Mouse (Mus musculus): ENCODE measurements at regions not wholly inside any gene's neighbourhood (a gene's known extent, or its start where the extent isn't known, plus 50 kb on each side); places are given as distances from the start of the nearest gene placed in this dataset.
"Not testable (repeated sequence)": the region's sequence is repeated elsewhere in the genome, so short reads cannot be mapped to it uniquely, and the experiment has no call there.

GRCm38 (mm10) chr12:14253336-14253735 lies 101.5 kb upstream of the Fam84a start:
- Histone ChIP-seq H3K36me3 (ENCODE audit: insufficient read depth) (no peaks in the 10 kb centered on the region), H3K4me1 (ENCODE audit: insufficient read depth) (no peaks in the 10 kb centered on the region), H3K9me3 (ENCODE audit: low read length) (no peaks in the 10 kb centered on the region), H3K27ac (ENCODE audit: low read depth, low read length) (no peak overlapping the region), H3K4me2 (ENCODE audit: low read depth) (no peak overlapping the region), H3K27me3 (ENCODE audit: insufficient read depth, low read length) (no peaks in the 10 kb centered on the region), H3K4me3 (ENCODE audit: low read depth, low read length) (no peak overlapping the region), H3K9ac (no peak overlapping the region)
- TF ChIP-seq CTCF (IDR thresholded peaks at IDR 0.05; ENCODE audit: low read depth): no peak
- WGBS: 91% methylated on average over 5 of the region's 5 CpGs
- DNase-seq: no peak
- no peak for ATAC-seq

DNA sequence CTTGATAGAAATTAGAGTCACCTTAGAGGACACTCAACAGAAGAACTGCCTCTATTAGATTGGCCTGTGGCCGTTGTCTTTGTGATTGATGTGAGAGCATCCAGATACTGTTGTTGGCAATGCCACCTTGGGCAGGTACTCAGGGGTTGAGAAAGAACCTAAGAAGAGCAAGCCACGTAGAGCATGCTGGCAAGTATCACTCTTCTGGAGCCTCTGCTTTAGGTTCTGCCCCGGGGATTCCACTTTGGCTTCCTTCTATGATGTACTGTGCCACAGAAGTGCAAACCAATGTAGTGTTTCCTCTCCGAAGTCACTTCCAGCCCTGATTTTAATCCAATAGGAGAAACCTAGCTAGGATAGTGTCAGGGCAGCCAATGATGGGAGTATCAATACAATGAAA lies 98.3 kb upstream of the Fam84a start:
- Histone ChIP-seq H3K4me2 (ENCODE audit: low read depth) (no peak overlapping the region), H3K9me3 (ENCODE audit: low read length) (no peaks in the 10 kb centered on the region), H3K9ac (no peak overlapping the region), H3K27me3 (ENCODE audit: insufficient read depth, low read length) (no peaks in the 10 kb centered on the region), H3K36me3 (ENCODE audit: insufficient read depth) (no peaks in the 10 kb centered on the region), H3K4me3 (ENCODE audit: low read depth, low read length) (no peak overlapping the region), H3K27ac (ENCODE audit: low read depth, low read length) (no peak overlapping the region), H3K4me1 (ENCODE audit: insufficient read depth) (no peaks in the 10 kb centered on the region)
- 91% methylated on average over 4 of the region's 4 CpGs for WGBS
- DNase-seq (no peak), ATAC-seq (no peak)
- no peak for TF ChIP-seq CTCF (IDR thresholded peaks at IDR 0.05; ENCODE audit: low read depth)

DNA sequence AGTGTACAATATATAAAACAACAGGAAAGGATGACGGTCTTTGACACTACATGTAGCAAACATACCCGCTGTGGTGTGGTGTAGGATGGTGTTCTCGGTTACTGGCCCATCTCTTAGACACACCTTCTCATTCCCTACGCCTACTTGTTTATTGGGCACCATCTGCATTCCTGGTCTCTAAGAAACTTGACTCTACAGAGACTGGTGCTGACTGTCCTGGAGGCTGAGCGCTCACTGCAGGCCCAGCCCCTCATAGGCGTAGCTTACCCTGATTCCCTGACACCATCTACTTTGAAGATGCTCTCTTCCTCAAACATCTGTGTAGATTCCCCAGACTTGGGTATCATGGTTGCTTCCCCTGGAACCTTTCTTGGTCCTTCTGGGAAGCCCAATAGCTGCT lies 90.9 kb upstream of the Fam84a start:
- not testable (repeated sequence) for H3K27ac ChIP-seq (ENCODE audit: low read depth, low read length); H3K27me3 ChIP-seq (ENCODE audit: insufficient read depth, low read length); ATAC-seq; H3K4me1 ChIP-seq (ENCODE audit: insufficient read depth); H3K9ac ChIP-seq; H3K9me3 ChIP-seq (ENCODE audit: low read length); H3K36me3 ChIP-seq (ENCODE audit: insufficient read depth); H3K4me3 ChIP-seq (ENCODE audit: low read depth, low read length); H3K4me2 ChIP-seq (ENCODE audit: low read depth); DNase-seq
- WGBS: 94% methylated on average over 4 of the region's 6 CpGs

GRCm38 (mm10) chr12:14237699-14238098 lies 85.8 kb upstream of the Fam84a start:
- Histone ChIP-seq H3K4me3 (ENCODE audit: low read depth, low read length) (no peak overlapping the region), H3K9me3 (ENCODE audit: low read length) (no peaks in the 10 kb centered on the region), H3K4me2 (ENCODE audit: low read depth) (no peak overlapping the region), H3K36me3 (ENCODE audit: insufficient read depth) (no peaks in the 10 kb centered on the region), H3K9ac (no peak overlapping the region), H3K27ac (ENCODE audit: low read depth, low read length) (no peak overlapping the region), H3K4me1 (ENCODE audit: insufficient read depth) (no peaks in the 10 kb centered on the region), H3K27me3 (ENCODE audit: insufficient read depth, low read length) (no peaks in the 10 kb centered on the region)
- ATAC-seq: no peak
- no peak for DNase-seq
- no peak for TF ChIP-seq CTCF (IDR thresholded peaks at IDR 0.05; ENCODE audit: low read depth)

- H3K36me3 ChIP-seq (ENCODE audit: insufficient read depth): no peaks in the 10 kb centered on the region
- no peak for TF ChIP-seq CTCF (IDR thresholded peaks at IDR 0.05; ENCODE audit: low read depth)
- no peaks in the 10 kb centered on the region for H3K27me3 ChIP-seq (ENCODE audit: insufficient read depth, low read length)
- 85% methylated on average over 3 of the region's 3 CpGs for WGBS
- ATAC-seq (no peak), DNase-seq (no peak)
- no peak overlapping the region for H3K4me2 ChIP-seq (ENCODE audit: low read depth)
- no peak overlapping the region for H3K27ac ChIP-seq (ENCODE audit: low read depth, low read length)
- H3K4me3 ChIP-seq (ENCODE audit: low read depth, low read length): no peak overlapping the region
- H3K4me1 ChIP-seq (ENCODE audit: insufficient read depth): no peaks in the 10 kb centered on the region
- H3K9me3 ChIP-seq (ENCODE audit: low read length): no peaks in the 10 kb centered on the region
- no peak overlapping the region for H3K9ac ChIP-seq
Observed at GRCm38 (mm10) chr12:14235351-14235750, 83.5 kb upstream of the Fam84a start.

DNA sequence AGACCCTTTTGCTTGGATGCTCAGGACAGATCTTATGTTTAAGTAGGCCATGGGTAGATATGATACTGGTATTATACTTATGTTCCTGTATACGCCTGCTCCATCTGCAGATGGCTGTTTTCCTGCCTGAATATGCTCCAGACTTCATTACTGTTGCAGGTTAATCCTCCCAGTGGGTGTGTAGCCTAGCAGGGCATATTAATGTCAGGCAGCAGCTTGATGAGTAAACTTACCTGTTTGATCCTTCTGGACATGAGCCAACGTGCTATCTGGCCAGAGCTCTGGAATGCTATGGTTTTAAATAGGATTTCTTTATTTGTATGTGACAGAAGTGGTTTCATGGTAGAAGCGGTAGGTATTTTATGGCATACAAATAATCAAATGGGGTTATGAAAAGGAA lies 60.8 kb upstream of the Fam84a start:
- H3K27me3 ChIP-seq (ENCODE audit: insufficient read depth, low read length): no peaks in the 10 kb centered on the region
- no peak for DNase-seq
- 66% methylated on average over 3 of the region's 3 CpGs for WGBS

DNA sequence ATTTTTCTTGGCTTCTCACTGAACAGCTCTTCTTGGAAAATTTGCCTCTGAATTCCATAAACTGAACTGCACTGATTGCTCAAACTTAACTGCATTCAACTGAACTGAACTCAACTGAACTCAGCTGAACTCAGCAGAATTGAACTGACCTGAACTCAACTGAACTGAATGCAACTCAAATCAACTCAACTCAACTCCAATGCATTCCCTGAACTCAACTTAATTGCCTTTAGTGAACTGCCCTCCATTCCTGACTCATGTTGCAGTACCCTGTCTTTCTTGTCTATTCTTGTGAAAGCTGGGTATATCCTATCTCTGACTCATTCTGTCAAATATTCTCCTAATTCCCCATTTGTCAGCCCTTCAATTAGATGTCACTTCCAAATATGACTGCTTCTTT lies 58.0 kb upstream of the Fam84a start:
- no peak overlapping the region for H3K4me2 ChIP-seq (ENCODE audit: low read depth)
- no peaks in the 10 kb centered on the region for H3K36me3 ChIP-seq (ENCODE audit: insufficient read depth)
- no peak for DNase-seq
- no peaks in the 10 kb centered on the region for H3K27me3 ChIP-seq (ENCODE audit: insufficient read depth, low read length)
- TF ChIP-seq CTCF (IDR thresholded peaks at IDR 0.05; ENCODE audit: low read depth): no peak
- H3K9ac ChIP-seq: no peak overlapping the region
- no peaks in the 10 kb centered on the region for H3K9me3 ChIP-seq (ENCODE audit: low read length)
- no peak overlapping the region for H3K27ac ChIP-seq (ENCODE audit: low read depth, low read length)
- H3K4me1 ChIP-seq (ENCODE audit: insufficient read depth): no peaks in the 10 kb centered on the region
- no peak overlapping the region for H3K4me3 ChIP-seq (ENCODE audit: low read depth, low read length)
- no peak for ATAC-seq

More for the DNA sequence above, 60.8 kb upstream of the Fam84a start:
- H3K4me2 ChIP-seq (ENCODE audit: low read depth): no peak overlapping the region
- TF ChIP-seq CTCF (IDR thresholded peaks at IDR 0.05; ENCODE audit: low read depth): no peak
- no peak for ATAC-seq
- H3K36me3 ChIP-seq (ENCODE audit: insufficient read depth): no peaks in the 10 kb centered on the region
- no peaks in the 10 kb centered on the region for H3K4me1 ChIP-seq (ENCODE audit: insufficient read depth)
- no peak overlapping the region for H3K4me3 ChIP-seq (ENCODE audit: low read depth, low read length)
- H3K9me3 ChIP-seq (ENCODE audit: low read length): no peaks in the 10 kb centered on the region
- no peak overlapping the region for H3K9ac ChIP-seq
- no peak overlapping the region for H3K27ac ChIP-seq (ENCODE audit: low read depth, low read length)

DNA sequence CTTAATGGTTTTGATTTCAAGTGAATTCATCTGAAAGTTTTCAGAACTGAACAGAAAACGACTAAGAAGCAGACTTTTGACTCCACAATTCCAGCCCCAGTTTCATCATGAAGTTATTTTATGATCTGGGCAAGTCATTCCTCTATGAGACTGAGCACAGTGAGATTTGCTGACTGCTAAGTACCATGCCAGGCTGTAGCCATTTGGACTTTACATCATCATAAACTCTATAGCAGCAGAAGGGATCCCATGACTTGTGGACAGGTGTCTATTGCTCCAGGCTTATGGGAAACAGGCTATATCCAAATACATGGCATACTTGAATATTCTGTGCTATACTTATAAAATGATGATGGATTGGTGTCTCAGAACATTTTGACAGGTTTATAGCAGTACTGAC lies 55.4 kb upstream of the Fam84a start:
- H3K9me3 ChIP-seq (ENCODE audit: low read length): no peaks in the 10 kb centered on the region
- H3K9ac ChIP-seq: no peak overlapping the region
- H3K27me3 ChIP-seq (ENCODE audit: insufficient read depth, low read length): no peaks in the 10 kb centered on the region
- no peak overlapping the region for H3K4me2 ChIP-seq (ENCODE audit: low read depth)
- H3K27ac ChIP-seq (ENCODE audit: low read depth, low read length): no peak overlapping the region
- no peaks in the 10 kb centered on the region for H3K4me1 ChIP-seq (ENCODE audit: insufficient read depth)
- no peak for TF ChIP-seq CTCF (IDR thresholded peaks at IDR 0.05; ENCODE audit: low read depth)
- DNase-seq (no peak), ATAC-seq (no peak)
- no peak overlapping the region for H3K4me3 ChIP-seq (ENCODE audit: low read depth, low read length)
- H3K36me3 ChIP-seq (ENCODE audit: insufficient read depth): no peaks in the 10 kb centered on the region
- WGBS: 72% methylated on average over 1 of the region's 1 CpGs
